Mouse (Mus musculus): ENCODE results near the gene Gm20388.

GRCm38 (mm10) chr8:121018236-121018635 is 1107.6 kb downstream of the Gm20388 start:
- TF ChIP-seq CTCF (IDR thresholded peaks at IDR 0.05; ENCODE audit: low read depth, low read length) (no peak), POLR2A (IDR thresholded peaks at IDR 0.05; ENCODE audit: insufficient read depth, low read length) (no peak), EP300 (IDR thresholded peaks at IDR 0.05; ENCODE audit: insufficient read depth, low read depth, low read length) (no peak)

Measured in ES-Bruce4 (cell line).